Mouse (Mus musculus) hindbrain, embryonic 11.5 days (tissue): ENCODE data around the gene Prss53. TPM values are rescaled to one million over a fixed set of nuclear protein-coding genes. Genes with fewer than 3 reads are reported as not detected.
A peak's percentile ranks its signal among the peaks of the same experiment; 100 is the strongest.

Experiments
- ATAC-seq: fragments of 200-750 bp; cut with Nextera tagmentation; 2 replicates; pipeline ENCODE4 v1.8.0; 2017; ENCODE audit warnings: mild to moderate bottlenecking, moderate TSS enrichment, moderate library complexity; ENCODE audit not compliant: low FRiP score
- DNase-seq: peaks from one replicate; pipeline ENCODE4 v3.0.0-alpha.2; 2015; ENCODE audit warnings: low spot score
- H3K27ac ChIP-seq: fragments of 300-500 bp; sonication (generic); 2 replicates; pipeline ENCODE4 v1.5.1; 2014; ENCODE audit warnings: mild to moderate bottlenecking, low read depth, low read length
- H3K27me3 ChIP-seq: fragments of 300-500 bp; sonication (generic); 2 replicates; pipeline ENCODE4 v1.6.1; 2014; ENCODE audit warnings: mild to moderate bottlenecking, low read length, moderate library complexity, mixed read lengths; ENCODE audit not compliant: control insufficient read depth, insufficient read depth
- H3K36me3 ChIP-seq: fragments of 300-500 bp; sonication (generic); 2 replicates; pipeline ENCODE4 v1.6.1; 2014; ENCODE audit warnings: mild to moderate bottlenecking, low read length, moderate library complexity, mixed read lengths; ENCODE audit not compliant: control insufficient read depth, insufficient read depth
- H3K4me1 ChIP-seq: fragments of 300-500 bp; sonication (generic); replicated peaks from 2 replicates; pipeline ENCODE4 v1.6.1; 2014; ENCODE audit warnings: low read length, mixed read lengths; ENCODE audit not compliant: control insufficient read depth, insufficient read depth
- H3K4me2 ChIP-seq: fragments of 300-500 bp; sonication (generic); replicated peaks from 2 replicates; pipeline ENCODE4 v1.6.1; 2014; ENCODE audit warnings: mild to moderate bottlenecking, low read depth, low read length
- H3K4me3 ChIP-seq: fragments of 300-500 bp; sonication (generic); 2 replicates; pipeline ENCODE4 v1.5.1; 2014; ENCODE audit warnings: low read depth, low read length
- H3K9ac ChIP-seq: fragments of 300-500 bp; sonication (generic); 2 replicates; pipeline ENCODE4 v1.6.1; 2014; ENCODE audit warnings: low read depth, low read length
- H3K9me3 ChIP-seq: fragments of 300-500 bp; sonication (generic); 2 replicates; pipeline ENCODE4 v1.6.1; 2016; ENCODE audit warnings: low read length; ENCODE audit not compliant: control insufficient read depth
- WGBS: fragments of 180-500 bp; shearing (Covaris S2); extraction: QIAGEN DNeasy Blood & Tissue Kit; methylation state at CpG from one replicate; pipeline ENCODE4 v1.1.7; 2014; 5-methylcytosine and 5-hydroxymethylcytosine counted together
- polyA plus RNA-seq: library from polyadenylated mRNA; unstranded; fragments of >200 nt; fragmentation: Nextera tagmentation; extraction: Ambion mirVana; gene quantifications from 2 replicates; pipeline ENCODE4 v1.2.1, GENCODE M21; 2014

Gene Prss53
- polyA plus RNA-seq, 1 experiment from 2014 or later: 0.59 TPM

DNA sequence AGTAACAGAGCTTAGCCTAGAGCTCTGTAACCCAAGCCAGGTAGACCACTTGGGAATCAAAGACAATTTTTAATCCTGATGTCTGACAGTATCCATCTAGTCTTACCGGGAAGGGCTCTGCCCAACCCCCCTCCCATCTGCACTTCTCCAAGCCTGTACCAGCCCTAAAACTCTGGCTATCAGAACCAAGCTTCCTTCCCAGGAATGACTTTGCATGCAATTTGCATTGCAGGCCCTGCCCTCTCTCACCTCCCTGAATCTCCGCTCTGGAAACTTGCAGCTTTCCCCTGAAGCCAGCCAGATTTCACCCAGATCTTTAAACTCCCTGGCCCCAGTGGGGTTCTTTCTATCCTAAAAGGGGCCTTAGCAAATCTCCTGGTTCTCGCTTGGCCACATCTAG lies 3.0 kb downstream of the Prss53 start:
- Histone ChIP-seq H3K4me3 (no peak overlapping the region), H3K4me2 (no peak overlapping the region), H3K9me3 (no peaks in the 10 kb centered on the region), H3K27me3 (no peaks in the 10 kb centered on the region), H3K27ac (no peak overlapping the region), H3K9ac (no peak overlapping the region), H3K4me1 (no peaks in the 10 kb centered on the region; the same call in 1 of the 2 replicates), H3K36me3 (peaks cover 15% of the 10 kb centered on the region; the same call in 1 of the 2 replicates)
- WGBS: 88% methylated on average over 3 of the region's 3 CpGs
- ATAC-seq: no peak
- no peak for DNase-seq

DNA sequence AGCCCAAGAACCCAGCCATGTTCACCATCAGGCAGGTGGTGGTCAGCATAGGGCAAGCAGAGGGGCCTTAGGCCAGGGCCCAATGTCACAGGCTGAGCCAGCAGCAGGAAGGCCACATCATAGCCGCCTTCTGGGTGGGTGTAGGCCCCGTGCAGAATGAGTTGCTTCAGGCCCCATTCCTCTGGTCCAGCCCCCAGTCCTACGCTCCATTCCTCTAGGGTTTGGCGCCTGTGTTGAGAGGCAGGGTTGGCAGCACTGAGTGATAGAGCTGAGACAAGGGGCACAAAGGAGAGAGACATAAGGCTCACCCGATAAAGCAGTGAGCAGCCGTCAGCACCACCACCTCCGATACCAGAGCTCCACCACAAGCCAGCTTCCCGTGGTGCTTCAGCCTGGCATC lies 3.6 kb downstream of the Prss53 start:
- Histone ChIP-seq H3K36me3 (peaks cover 17% of the 10 kb centered on the region; the same call in 1 of the 2 replicates), H3K27ac (no peak overlapping the region), H3K4me3 (no peak overlapping the region), H3K27me3 (no peaks in the 10 kb centered on the region), H3K4me2 (no peak overlapping the region), H3K9ac (no peak overlapping the region), H3K9me3 (no peaks in the 10 kb centered on the region), H3K4me1 (no peaks in the 10 kb centered on the region; the same call in 1 of the 2 replicates)
- no peak for DNase-seq
- ATAC-seq: no peak
- 88% methylated on average over 8 of the region's 8 CpGs for WGBS

DNA sequence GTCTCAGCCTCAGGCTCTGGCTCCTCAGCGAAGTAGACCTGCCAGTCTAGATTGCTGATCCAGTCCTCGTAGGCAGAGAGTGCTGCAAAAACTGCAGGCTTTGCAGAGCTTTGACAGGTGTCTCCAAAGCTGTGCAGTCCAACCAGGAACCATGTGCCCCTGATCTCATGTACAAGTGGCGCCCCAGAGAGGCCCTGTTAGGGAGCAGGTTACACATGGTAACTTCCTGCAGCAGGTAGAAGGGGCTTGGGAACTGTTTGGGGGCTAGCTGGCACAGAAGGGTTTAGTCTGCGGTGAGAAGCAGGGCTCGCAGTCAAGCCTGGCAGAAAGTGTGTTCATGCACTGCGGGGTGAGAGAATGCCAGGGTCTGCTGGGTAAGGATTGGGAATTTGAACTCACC lies 4.2 kb downstream of the Prss53 start:
- H3K4me2 ChIP-seq: no peak overlapping the region
- DNase-seq (no peak), ATAC-seq (no peak)
- H3K27ac ChIP-seq: no peak overlapping the region
- H3K9me3 ChIP-seq: no peaks in the 10 kb centered on the region
- H3K4me1 ChIP-seq: no peaks in the 10 kb centered on the region; the same call in 1 of the 2 replicates
- H3K36me3 ChIP-seq: peaks cover 21% of the 10 kb centered on the region
- no peaks in the 10 kb centered on the region for H3K27me3 ChIP-seq
- 0 out of 2 replicates have a peak overlapping the region, but pooled peaks have one; percentile 3 for H3K9ac ChIP-seq
- no peak overlapping the region for H3K4me3 ChIP-seq
- WGBS: 91% methylated on average over 6 of the region's 6 CpGs

DNA sequence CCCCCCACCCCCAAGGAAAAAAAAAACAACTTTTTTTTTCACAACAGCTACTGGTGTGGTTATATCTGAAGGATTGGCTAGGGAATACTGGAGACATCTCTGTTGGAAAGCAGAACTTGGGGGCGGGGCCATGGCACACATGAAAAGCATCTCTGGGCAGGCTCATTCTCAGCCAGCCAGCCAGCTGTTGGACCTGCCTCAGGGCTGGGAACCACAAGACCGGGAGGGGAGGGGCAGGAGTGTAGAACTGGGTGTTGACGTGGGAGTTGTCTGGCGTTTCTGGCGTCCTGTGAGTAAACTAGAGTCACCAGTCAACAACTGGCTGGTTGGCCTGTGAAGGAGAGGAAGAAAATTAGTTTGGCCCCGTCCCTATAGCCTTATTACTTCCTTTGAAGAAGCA lies 4.8 kb downstream of the Prss53 start:
- no peaks in the 10 kb centered on the region for H3K9me3 ChIP-seq
- peaks cover 24% of the 10 kb centered on the region for H3K36me3 ChIP-seq
- no peak overlapping the region for H3K9ac ChIP-seq
- no peaks in the 10 kb centered on the region for H3K27me3 ChIP-seq
- ATAC-seq (no peak), DNase-seq (no peak)
- H3K4me2 ChIP-seq: no peak overlapping the region
- no peak overlapping the region for H3K27ac ChIP-seq
- no peak overlapping the region for H3K4me3 ChIP-seq
- H3K4me1 ChIP-seq: no peaks in the 10 kb centered on the region; the same call in 1 of the 2 replicates
- WGBS: 82% methylated on average over 6 of the region's 6 CpGs

DNA sequence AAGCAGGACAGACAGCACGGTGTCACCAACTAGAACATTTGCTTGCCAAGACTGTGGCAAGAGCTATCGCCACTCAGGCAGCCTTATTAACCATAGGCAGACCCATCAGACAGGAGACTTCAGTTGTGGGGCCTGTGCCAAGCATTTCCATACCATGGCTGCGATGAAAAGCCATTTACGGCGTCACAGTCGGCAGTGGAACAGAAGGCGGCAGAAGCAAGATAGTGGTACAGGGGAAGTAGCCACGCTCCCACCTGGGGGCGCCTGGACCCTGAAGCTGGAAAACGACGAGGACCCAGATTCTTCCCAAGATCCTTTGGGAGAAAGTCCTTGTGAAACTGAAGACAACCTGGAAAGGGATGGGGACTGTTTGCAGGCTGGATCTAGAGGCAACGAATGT lies 10.3 kb downstream of the Prss53 start:
- Histone ChIP-seq H3K9ac (no peak overlapping the region), H3K36me3 (peaks cover 38% of the 10 kb centered on the region)
- no peak for ATAC-seq

DNA sequence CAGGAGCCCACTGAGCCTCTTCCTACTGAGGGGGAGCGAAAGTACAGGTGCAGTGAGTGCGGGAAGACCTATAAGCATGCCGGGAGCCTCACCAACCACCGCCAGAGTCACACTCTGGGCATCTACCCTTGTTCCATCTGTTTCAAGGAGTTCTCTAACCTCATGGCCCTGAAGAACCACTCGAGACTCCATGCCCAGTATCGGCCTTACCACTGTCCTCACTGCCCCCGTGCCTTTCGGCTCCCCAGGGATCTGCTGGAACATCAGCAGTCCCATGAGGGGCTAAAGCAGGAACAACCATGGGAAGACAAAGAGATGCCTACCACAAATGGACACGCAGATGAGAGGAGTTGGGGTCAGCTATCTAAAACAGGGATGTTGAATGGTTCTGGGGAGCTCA lies 11.5 kb downstream of the Prss53 start:
- ATAC-seq (no peak), DNase-seq (no peak)
- 96% methylated on average over 9 of the region's 9 CpGs for WGBS
- Histone ChIP-seq H3K4me3 (no peak overlapping the region), H3K4me1 (peaks cover 3% of the 10 kb centered on the region), H3K36me3 (peaks cover 33% of the 10 kb centered on the region), H3K27ac (no peak overlapping the region), H3K9me3 (no peaks in the 10 kb centered on the region), H3K9ac (no peak overlapping the region), H3K27me3 (no peaks in the 10 kb centered on the region), H3K4me2 (no peak overlapping the region)

More for the DNA sequence above, 10.3 kb downstream of the Prss53 start:
- Histone ChIP-seq H3K27ac (no peak overlapping the region), H3K4me3 (no peak overlapping the region), H3K4me1 (peaks cover 2% of the 10 kb centered on the region), H3K4me2 (no peak overlapping the region), H3K9me3 (no peaks in the 10 kb centered on the region), H3K27me3 (no peaks in the 10 kb centered on the region)
- 90% methylated on average over 12 of the region's 12 CpGs for WGBS
- no peak for DNase-seq

DNA sequence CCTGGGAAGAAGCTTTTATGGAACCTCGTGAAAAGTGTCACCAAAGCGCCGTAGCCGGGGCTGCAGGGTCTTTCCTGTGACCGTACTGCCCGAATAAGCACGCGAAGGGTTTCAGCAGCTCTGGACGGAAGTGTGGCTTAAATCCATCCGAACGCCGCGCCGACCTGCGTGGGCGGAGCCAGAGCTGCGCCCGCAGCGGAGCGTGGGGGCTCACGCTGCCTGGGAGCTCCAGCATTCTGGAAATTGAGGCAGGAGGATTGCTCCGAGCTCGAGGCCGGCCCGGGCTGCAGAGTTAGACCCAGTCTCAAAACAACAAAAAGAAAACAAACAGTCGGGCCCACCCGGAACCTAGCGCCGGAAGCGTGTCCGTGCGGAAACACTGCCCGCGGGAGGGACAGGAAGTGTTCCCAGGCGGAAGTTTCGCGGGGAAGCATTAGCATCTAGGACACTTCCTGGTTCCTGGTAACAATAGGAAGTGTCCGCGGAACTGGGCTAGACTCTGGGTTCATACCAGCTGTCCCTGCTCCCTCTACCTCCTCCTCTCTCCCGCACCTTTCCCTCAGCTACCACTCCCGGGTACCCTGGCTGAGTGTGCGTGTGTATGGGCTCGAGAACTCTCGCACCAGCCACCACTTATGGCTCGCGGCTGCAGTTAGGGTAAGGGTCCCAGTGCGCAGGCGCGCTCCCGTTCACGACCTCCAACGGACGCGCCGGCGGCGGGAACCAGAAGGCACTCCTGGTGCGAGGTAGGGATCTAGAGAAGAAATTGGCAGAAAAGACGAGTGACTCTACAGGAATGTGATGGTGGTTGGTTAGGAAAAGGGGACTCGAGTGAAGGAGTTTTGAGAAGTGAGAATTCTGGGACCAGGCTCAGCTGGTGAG lies 14.1 kb downstream of the Prss53 start, which contains the start of gene Zfp668:
Zfp668 (minus strand) TSS at position 362 of the 882 bp plus-strand sequence.
- peaks cover 6% of the 10 kb centered on the region for H3K4me1 ChIP-seq
- no peaks in the 10 kb centered on the region for H3K27me3 ChIP-seq
- under 1% methylated on average over 60 of the region's 60 CpGs for WGBS
- peak; percentile 69 for ATAC-seq
- peak within 1 kb of the TSS; percentile 98 for H3K9ac ChIP-seq
- peak within 1 kb of the TSS; percentile 68 for H3K4me3 ChIP-seq
- H3K27ac ChIP-seq: peak within 1 kb of the TSS; percentile 99
- H3K36me3 ChIP-seq: peaks cover 23% of the 10 kb centered on the region
- peak within 1 kb of the TSS; percentile 69 for H3K4me2 ChIP-seq
- peak; percentile 94 for DNase-seq
- no peaks in the 10 kb centered on the region for H3K9me3 ChIP-seq

DNA sequence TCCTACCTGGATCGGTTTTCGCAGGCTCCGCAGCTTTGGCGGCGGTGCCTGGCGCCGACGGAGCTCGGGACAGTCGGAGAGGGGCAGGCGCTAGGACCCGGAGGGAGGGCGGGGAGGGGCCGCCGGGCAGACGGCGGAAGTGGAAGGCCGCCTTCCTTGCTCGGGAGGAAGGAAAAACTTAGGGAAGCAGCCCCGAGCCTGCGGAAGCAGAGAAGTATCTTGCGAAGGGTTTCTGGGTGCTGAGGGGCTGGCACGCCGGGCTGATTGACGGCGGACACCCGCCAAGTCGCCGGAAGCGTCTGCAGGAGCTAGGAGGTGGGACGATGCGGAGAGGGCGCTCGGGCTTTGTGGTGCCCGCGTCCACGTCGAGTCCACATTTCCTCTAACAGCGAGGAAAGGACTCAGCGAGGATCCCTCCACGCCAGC lies 14.7 kb downstream of the Prss53 start, which contains the start of gene Zfp646:
Zfp646 (plus strand) TSS at position 181 of the 426 bp plus-strand sequence.
- DNase-seq (peak; percentile 93), ATAC-seq (peak; percentile 91)
- peak within 1 kb of the TSS; percentile 69 for H3K4me2 ChIP-seq
- no peaks in the 10 kb centered on the region for H3K27me3 ChIP-seq
- H3K9me3 ChIP-seq: no peaks in the 10 kb centered on the region
- peaks cover 6% of the 10 kb centered on the region for H3K4me1 ChIP-seq
- peak within 1 kb of the TSS; percentile 68 for H3K4me3 ChIP-seq
- under 1% methylated on average over 41 of the region's 41 CpGs for WGBS
- H3K9ac ChIP-seq: peak within 1 kb of the TSS; percentile 98
- peaks cover 22% of the 10 kb centered on the region for H3K36me3 ChIP-seq
- peak within 1 kb of the TSS; percentile 99 for H3K27ac ChIP-seq
